Mouse (Mus musculus) brain, embryonic 14.5 days (tissue): ENCODE results near the gene Igf2.

Source experiments
- CTCF ChIP-seq: fragments of 200-500 bp; IDR thresholded peaks from 2 replicates; pipeline ENCODE4 v1.5.1; 2012; ENCODE audit warnings: inconsistent platforms, mild to moderate bottlenecking, moderate library complexity, borderline replicate concordance; ENCODE audit not compliant: insufficient read depth, insufficient read length; ENCODE audit errors: extremely low read depth
- POLR2A ChIP-seq: fragments of 200-500 bp; IDR thresholded peaks from 2 replicates; pipeline ENCODE4 v1.6.1; 2012; ENCODE audit warnings: mild to moderate bottlenecking, inconsistent platforms, borderline replicate concordance; ENCODE audit not compliant: poor library complexity, insufficient read depth, insufficient read length, severe bottlenecking; ENCODE audit errors: extremely low read depth

GRCm38 (mm10) chr7:142657821-142658614 is 8.6 kb downstream of the Igf2 start:
- TF ChIP-seq CTCF = no peak
- TF ChIP-seq POLR2A = no peak
